Mouse (Mus musculus) stomach, embryonic 14.5 days (tissue): ENCODE measurements around the gene Tsc1. TPM values are rescaled to one million over a fixed set of nuclear protein-coding genes. Genes with fewer than 3 reads are reported as not detected.

Experiments used
- ATAC-seq: fragments of 200-750 bp; cut with Nextera tagmentation; 2 replicates; pipeline ENCODE4 v1.8.0; 2017; ENCODE audit warnings: low read depth, moderate TSS enrichment; ENCODE audit not compliant: insufficient number of reproducible peaks, insufficient read depth, low FRiP score
- H3K27ac ChIP-seq: fragments of 300-500 bp; sonication (generic); 2 replicates; pipeline ENCODE4 v1.5.1; 2014; ENCODE audit warnings: mild to moderate bottlenecking, low read length, moderate library complexity, mixed read lengths
- H3K27me3 ChIP-seq: fragments of 300-500 bp; sonication (generic); 2 replicates; pipeline ENCODE4 v1.6.1; 2014; ENCODE audit warnings: low read length, control low read depth, mixed read lengths; ENCODE audit not compliant: control insufficient read depth, insufficient read depth
- H3K36me3 ChIP-seq: fragments of 300-500 bp; sonication (generic); 2 replicates; pipeline ENCODE4 v1.6.1; 2014; ENCODE audit warnings: mild to moderate bottlenecking, control low read depth, low read length, moderate library complexity, mixed read lengths; ENCODE audit not compliant: control insufficient read depth, insufficient read depth
- H3K4me1 ChIP-seq: fragments of 300-500 bp; sonication (generic); 2 replicates; pipeline ENCODE4 v1.6.1; 2014; ENCODE audit warnings: low read length, control low read depth, mixed read lengths; ENCODE audit not compliant: control insufficient read depth, insufficient read depth
- H3K4me2 ChIP-seq: fragments of 300-500 bp; sonication (generic); replicated peaks from 2 replicates; pipeline ENCODE4 v1.6.1; 2014; ENCODE audit warnings: low read depth, low read length, control low read depth
- H3K4me3 ChIP-seq: fragments of 300-500 bp; sonication (generic); 2 replicates; pipeline ENCODE4 v1.5.1; 2014; ENCODE audit warnings: low read depth, low read length, control low read depth
- H3K9ac ChIP-seq: fragments of 300-500 bp; sonication (generic); replicated peaks from 2 replicates; pipeline ENCODE4 v1.6.1; 2014; ENCODE audit warnings: low read depth, mild to moderate bottlenecking, control low read depth, low read length, moderate library complexity, mixed read lengths
- H3K9me3 ChIP-seq: fragments of 300-500 bp; sonication (generic); 2 replicates; pipeline ENCODE4 v1.6.1; 2016; ENCODE audit warnings: low read depth, low read length, control low read depth; ENCODE audit not compliant: control insufficient read depth
- WGBS: fragments of 180-500 bp; shearing (Covaris S2); extraction: QIAGEN DNeasy Blood & Tissue Kit; methylation state at CpG from one replicate; pipeline ENCODE4 v1.1.7; 2014; 5-methylcytosine and 5-hydroxymethylcytosine counted together
- polyA plus RNA-seq: library from polyadenylated mRNA; unstranded; fragments of >200 nt; fragmentation: Nextera tagmentation; extraction: Ambion mirVana; gene quantifications from 2 replicates; pipeline ENCODE4 v1.2.1, GENCODE M21; 2014

The Tsc1 gene
- polyA plus RNA-seq, 1 experiment from 2014 or later, result 22.7 TPM

DNA sequence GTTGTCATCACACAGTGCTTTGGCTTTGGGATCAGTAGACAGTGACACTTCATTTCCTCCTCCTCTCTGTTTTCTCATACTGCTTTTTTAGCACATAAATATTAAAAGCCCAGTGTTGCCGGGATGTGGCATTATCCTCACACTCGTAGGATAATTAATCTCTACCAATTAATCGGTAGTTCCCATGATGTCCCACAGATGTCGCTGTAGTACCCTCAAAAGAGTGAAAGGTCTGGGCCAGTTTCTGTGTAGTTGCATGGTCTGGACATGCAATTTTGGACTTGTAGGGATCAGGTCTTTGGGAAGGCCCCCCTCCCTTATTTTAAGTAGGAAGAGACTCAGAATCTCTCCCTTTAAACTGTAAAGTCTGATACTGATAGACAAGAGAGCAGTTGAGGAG, 39.7 kb downstream of the Tsc1 start:
- Histone ChIP-seq H3K27ac (no peak overlapping the region), H3K27me3 (no peaks in the 10 kb centered on the region), H3K9me3 (no peaks in the 10 kb centered on the region), H3K36me3 (peaks cover 67% of the 10 kb centered on the region), H3K4me1 (no peaks in the 10 kb centered on the region), H3K4me2 (no peak overlapping the region), H3K4me3 (no peak overlapping the region), H3K9ac (no peak overlapping the region)
- WGBS, result 38% methylated on average over 4 of the region's 4 CpGs
- no peak for ATAC-seq

DNA sequence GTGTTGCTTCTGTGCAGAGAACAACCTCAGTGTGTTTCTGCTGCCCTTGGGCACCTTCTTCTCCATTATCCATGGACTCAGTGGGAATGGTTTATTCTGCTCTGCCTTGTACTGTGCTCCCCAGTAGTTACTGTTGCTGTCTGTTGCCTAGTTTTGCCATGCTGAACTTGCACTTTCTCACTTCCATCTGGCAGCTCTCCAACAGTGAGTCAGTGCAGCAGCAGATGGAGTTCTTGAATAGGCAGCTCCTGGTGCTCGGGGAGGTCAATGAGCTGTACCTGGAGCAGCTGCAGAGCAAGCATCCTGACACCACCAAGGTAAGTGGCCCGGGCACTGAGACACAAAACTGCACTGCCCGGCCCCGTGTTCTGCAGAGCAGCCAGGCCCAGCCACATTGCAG, 40.7 kb downstream of the Tsc1 start:
- Histone ChIP-seq H3K27ac (no peak overlapping the region), H3K36me3 (peaks cover 58% of the 10 kb centered on the region), H3K9me3 (no peaks in the 10 kb centered on the region), H3K27me3 (no peaks in the 10 kb centered on the region), H3K9ac (no peak overlapping the region), H3K4me3 (no peak overlapping the region), H3K4me2 (no peak overlapping the region), H3K4me1 (no peaks in the 10 kb centered on the region)
- WGBS, result 80% methylated on average over 4 of the region's 4 CpGs
- no peak for ATAC-seq

DNA sequence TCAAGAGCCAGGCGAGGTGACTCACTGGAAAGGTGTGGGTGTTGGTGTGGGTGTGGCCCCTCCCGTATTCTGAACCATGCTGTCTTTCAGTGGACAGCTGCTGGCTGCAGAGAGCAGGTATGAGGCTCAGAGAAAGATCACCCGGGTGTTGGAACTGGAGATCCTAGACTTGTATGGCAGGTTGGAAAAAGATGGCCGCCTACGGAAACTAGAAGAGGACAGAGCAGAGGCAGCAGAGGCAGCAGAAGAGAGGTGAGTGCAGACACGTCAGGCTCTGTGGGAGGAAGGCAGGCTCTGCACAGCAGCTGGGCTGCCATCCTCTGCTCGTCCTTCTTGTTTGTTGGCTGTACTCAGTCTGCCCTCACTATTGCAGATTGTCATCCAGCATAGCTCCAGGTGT, 44.9 kb downstream of the Tsc1 start:
- no peak overlapping the region for H3K9ac ChIP-seq
- no peaks in the 10 kb centered on the region for H3K4me1 ChIP-seq
- H3K4me2 ChIP-seq, result no peak overlapping the region
- no peak overlapping the region for H3K4me3 ChIP-seq
- WGBS, result 83% methylated on average over 7 of the region's 7 CpGs
- peaks cover 34% of the 10 kb centered on the region for H3K36me3 ChIP-seq
- H3K27me3 ChIP-seq, result no peaks in the 10 kb centered on the region
- ATAC-seq, result no peak
- no peaks in the 10 kb centered on the region for H3K9me3 ChIP-seq
- H3K27ac ChIP-seq, result no peak overlapping the region

DNA sequence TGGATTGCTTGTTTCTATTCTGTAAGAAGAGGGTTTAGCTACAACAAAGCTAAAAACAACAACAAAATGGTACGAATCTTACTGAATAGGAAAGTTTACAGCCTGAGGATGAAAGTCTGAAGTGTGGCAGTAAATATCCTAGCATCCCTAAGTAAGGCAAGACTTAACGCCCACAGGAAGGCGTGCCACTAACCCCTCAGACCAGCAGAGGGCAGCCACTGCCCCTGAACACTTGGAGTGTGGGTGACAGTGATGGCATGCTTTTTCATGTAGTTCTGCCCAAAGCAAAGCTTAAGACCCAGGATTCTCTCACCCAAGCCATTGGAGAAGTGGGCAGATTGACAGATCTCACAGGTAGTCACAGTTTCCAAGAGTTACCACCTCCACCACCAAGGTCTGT, 47.4 kb downstream of the Tsc1 start:
- Histone ChIP-seq H3K9ac (no peak overlapping the region), H3K9me3 (no peaks in the 10 kb centered on the region), H3K4me3 (no peak overlapping the region), H3K36me3 (peaks cover 16% of the 10 kb centered on the region), H3K4me1 (no peaks in the 10 kb centered on the region), H3K4me2 (no peak overlapping the region), H3K27ac (no peak overlapping the region), H3K27me3 (no peaks in the 10 kb centered on the region)
- ATAC-seq, result no peak
- WGBS, result 36% methylated on average over 3 of the region's 3 CpGs

DNA sequence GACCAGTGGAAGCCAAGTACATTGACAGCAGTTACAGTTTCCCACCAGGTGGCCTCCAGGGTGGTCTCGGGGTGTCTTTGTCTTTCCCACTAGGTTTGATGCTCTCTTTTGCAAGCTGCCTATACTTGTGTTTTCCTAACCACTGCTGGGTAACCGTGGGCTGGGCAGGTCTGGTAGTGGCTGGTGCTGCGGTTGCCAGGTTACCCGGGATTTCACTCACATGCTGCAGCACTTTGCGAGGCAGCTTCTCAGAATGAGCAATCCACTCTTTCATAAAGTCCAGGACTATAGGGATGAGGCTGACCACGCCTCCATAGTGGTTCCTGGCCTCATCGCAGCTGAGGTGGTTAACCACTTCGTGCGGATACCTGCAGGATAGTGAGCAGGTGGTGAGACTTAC, 51.7 kb downstream of the Tsc1 start:
- no peak overlapping the region for H3K4me2 ChIP-seq
- no peaks in the 10 kb centered on the region for H3K4me1 ChIP-seq
- no peak overlapping the region for H3K27ac ChIP-seq
- ATAC-seq, result no peak
- no peak overlapping the region for H3K4me3 ChIP-seq
- no peaks in the 10 kb centered on the region for H3K9me3 ChIP-seq
- H3K27me3 ChIP-seq, result no peaks in the 10 kb centered on the region
- H3K9ac ChIP-seq, result no peak overlapping the region
- H3K36me3 ChIP-seq, result 0 out of 2 replicates have a peak, but pooled peaks cover 5% of the 10 kb centered on the region
- 72% methylated on average over 9 of the region's 9 CpGs for WGBS

DNA sequence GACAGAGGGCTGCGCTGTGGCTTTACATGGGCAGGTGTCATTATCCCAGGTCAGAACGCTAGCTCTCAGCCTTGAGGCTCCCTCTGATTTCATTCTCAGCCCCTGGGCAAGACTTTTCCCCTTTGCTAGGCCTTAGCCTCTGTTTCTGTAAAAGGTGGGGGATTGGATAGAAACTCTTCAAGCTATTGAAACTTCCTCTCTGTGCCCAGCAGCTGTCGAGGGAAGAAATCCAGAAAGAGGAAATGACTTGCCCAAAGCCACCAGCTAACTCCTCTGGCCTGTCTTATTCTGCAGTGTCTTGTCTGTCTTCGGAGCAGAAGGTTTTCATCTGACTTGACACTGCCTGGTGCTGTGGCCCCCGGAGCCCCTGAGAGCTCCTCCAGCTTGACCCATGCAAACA, 57.5 kb downstream of the Tsc1 start:
- H3K4me2 ChIP-seq, result no peak overlapping the region

DNA sequence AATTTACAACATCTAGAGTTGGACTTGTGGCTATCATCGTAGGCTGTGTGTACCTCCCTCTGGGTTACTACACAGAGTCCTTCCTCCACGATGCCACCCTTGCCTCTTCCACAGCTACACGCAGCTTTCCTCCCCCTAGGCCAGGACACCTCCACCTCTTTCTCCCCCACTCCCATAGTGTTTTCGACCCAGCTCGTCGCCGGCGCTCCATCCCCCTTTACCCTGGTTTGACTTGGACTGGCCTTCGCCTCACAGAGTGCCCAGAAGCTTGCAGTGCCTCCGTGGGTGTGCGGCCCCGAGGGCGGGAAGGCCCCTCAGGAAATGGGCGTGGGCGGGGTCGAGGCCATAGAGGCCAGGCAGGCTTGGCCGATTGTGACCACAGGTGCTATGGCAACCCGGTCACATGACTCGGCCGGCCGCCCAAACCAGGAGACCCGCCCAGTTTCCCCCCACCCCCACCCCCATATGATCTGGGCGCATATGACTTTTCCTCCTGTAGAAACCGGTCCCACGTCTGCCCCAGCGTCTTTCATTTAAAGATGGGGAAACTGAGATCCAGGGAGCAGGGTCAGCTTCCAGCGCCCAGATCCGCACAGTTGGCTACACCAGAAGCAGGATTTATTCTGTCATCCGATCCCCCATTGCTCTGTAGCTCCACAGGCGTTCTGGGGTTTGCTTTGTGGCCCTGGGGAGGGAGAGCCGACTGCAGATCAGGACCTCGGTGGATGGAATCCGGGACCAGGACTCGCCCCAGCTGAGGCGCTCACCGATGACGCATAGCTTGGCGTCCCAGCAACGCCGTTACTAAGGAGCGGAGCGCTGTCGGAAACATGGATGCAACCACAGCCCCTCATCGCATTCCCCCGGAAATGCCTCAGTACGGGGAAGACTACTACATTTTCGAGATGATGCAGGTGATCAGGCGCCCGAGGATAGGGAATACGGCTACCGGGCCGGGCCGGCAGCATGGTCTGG, 58.6 kb downstream of the Tsc1 start, which contains the start of the genes Spaca9 and Ak8:
Gene Spaca9, minus strand, starts transcription at position 367 of the 975 bp plus-strand sequence.
Gene Ak8, plus strand, starts transcription at position 804 of the 975 bp plus-strand sequence.
- peak; percentile 85 for ATAC-seq
- 0 out of 2 replicates have a peak, but pooled peaks cover 5% of the 10 kb centered on the region for H3K4me1 ChIP-seq

More for the DNA sequence above, 57.5 kb downstream of the Tsc1 start:
- no peak for ATAC-seq
- Histone ChIP-seq H3K9me3 (no peaks in the 10 kb centered on the region), H3K9ac (no peak overlapping the region), H3K36me3 (no peaks in the 10 kb centered on the region), H3K27me3 (no peaks in the 10 kb centered on the region), H3K4me1 (0 out of 2 replicates have a peak, but pooled peaks cover 5% of the 10 kb centered on the region), H3K4me3 (no peak overlapping the region), H3K27ac (no peak overlapping the region)
- WGBS, result 84% methylated on average over 5 of the region's 5 CpGs

DNA sequence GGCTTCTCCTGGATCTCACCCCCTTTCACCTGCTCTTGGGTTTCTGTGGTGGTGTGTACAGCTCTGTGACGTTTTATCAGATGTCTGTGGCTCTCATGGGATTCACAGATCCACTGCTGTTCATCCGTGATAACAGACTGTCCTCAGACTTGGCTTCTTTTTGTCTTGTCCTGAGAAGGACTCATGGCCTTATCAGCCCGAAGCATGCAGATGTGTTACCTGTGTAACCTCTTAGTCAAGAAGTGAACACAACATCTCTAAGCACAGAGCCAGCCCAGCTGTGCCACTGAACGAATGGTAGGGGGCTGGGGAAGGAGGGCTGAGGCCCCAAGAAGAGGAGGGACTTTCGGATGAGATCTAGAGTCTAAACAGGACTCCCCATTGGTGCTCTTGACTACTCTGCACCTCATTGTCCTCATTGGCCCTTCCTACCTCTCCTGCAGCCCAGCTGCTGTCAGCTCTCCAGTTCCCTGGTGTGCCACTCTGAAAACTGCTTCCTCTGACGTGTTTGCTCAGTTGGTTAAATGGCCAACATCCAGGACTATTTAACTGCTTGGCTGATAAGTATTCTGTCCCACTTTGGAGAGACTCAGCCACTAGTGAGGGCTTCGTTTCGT, 60.7 kb downstream of the Tsc1 start:
- Histone ChIP-seq H3K9ac (no peak overlapping the region), H3K9me3 (no peaks in the 10 kb centered on the region), H3K4me3 (no peak overlapping the region), H3K4me1 (0 out of 2 replicates have a peak, but pooled peaks cover 5% of the 10 kb centered on the region), H3K4me2 (no peak overlapping the region), H3K36me3 (no peaks in the 10 kb centered on the region), H3K27me3 (no peaks in the 10 kb centered on the region), H3K27ac (no peak overlapping the region)
- WGBS, result 68% methylated on average over 8 of the region's 8 CpGs
- no peak for ATAC-seq

More for the DNA sequence above, 58.6 kb downstream of the Tsc1 start, which contains the start of the genes Spaca9 and Ak8:
- under 1% methylated on average over 53 of the region's 53 CpGs for WGBS
- Histone ChIP-seq H3K9me3 (no peaks in the 10 kb centered on the region), H3K36me3 (no peaks in the 10 kb centered on the region), H3K4me2 (peak within 1 kb of the TSS; percentile 88), H3K4me3 (peak within 1 kb of the TSS; percentile 57), H3K9ac (peak within 1 kb of the TSS; percentile 50; the same call in 1 of the 2 replicates), H3K27me3 (no peaks in the 10 kb centered on the region), H3K27ac (peak within 1 kb of the TSS; percentile 34)
